Mouse (Mus musculus): ENCODE data around the gene Cadm3. TPM values are rescaled to one million over a fixed set of nuclear protein-coding genes. Genes with fewer than 3 reads are reported as not detected.
"Not testable (repeated sequence)": the region's sequence is repeated elsewhere in the genome, so short reads cannot be mapped to it uniquely, and the experiment has no call there.

Gene Cadm3
- polyA plus RNA-seq, 1 experiment from 2014 or later: 0.26 TPM

DNA sequence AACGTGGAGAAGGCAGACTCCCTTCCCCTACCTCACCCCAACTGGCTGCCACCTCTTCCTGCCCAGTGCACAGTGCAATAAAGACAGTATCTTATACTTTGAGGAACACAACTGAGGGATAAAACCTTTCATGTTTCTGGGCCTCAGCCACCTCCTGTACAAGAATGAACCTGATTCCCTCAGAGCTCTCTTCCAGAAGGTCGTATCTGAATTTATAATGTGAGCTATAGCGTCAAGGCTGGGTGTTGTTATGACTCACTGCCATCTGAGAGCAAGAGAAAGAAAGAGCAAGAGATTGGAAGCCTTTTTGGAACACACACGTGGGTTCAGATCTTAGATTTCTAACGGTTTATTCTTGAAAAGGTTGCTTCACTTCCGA, 45.3 kb downstream of the Cadm3 start:
- 52% methylated on average over 6 of the region's 6 CpGs for WGBS
- no peak overlapping the region for H3K9ac ChIP-seq (replicated peaks; ENCODE audit: low read depth)
- no peak for ATAC-seq
- H3K9me3 ChIP-seq (ENCODE audit: low read length): no peaks in the 10 kb centered on the region
- no peak overlapping the region for H3K27ac ChIP-seq (ENCODE audit: low read length)
- H3K36me3 ChIP-seq (ENCODE audit: insufficient read depth, low read length): no peaks in the 10 kb centered on the region
- no peaks in the 10 kb centered on the region for H3K27me3 ChIP-seq (replicated peaks; ENCODE audit: insufficient read depth, low read length)
- H3K4me1 ChIP-seq (ENCODE audit: insufficient read depth, low read depth, low read length): no peaks in the 10 kb centered on the region
- DNase-seq (ENCODE audit: low spot score): no peak
- H3K4me2 ChIP-seq (replicated peaks; ENCODE audit: low read depth, low read length): no peak overlapping the region
- no peak overlapping the region for H3K4me3 ChIP-seq (ENCODE audit: low read depth, low read length)
- no peak for TF ChIP-seq CTCF (IDR thresholded peaks at IDR 0.05)
- no peak for TF ChIP-seq EP300 (IDR thresholded peaks at IDR 0.05)

DNA sequence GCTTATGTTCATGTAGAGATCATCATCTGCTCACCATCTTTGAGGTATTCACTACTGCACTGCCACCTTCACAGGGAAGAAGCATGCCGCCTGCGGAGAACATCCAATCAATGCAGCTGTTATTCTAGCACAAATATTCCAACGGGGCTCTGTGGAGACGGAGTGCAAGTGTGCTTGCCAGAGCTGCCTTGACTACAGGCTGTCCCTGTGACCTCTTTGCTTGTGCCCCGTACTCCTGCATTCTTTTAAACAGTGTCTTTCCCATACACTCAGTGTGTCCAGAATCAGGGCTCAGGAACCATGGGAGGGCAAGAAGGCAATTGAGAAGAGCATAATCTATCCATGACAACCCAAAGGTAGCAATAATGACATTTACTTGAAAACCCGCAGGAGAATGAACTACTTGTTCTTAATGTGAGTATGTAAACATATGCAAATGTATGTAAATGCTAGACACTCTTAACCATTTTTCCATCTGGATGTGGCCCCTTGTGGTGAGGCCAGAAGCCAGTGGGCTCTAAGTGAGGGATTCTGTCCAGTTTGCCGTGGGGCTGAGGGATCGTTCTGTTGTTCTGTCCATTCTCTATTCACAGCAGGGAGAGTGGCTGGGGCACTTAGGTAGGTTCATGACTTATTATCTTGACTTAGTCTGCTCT, 45.8 kb downstream of the Cadm3 start:
- DNase-seq (ENCODE audit: low spot score): no peak
- ATAC-seq: no peak
- Histone ChIP-seq H3K27ac (ENCODE audit: low read length) (no peak overlapping the region), H3K9ac (replicated peaks; ENCODE audit: low read depth) (no peak overlapping the region), H3K27me3 (replicated peaks; ENCODE audit: insufficient read depth, low read length) (no peaks in the 10 kb centered on the region), H3K9me3 (ENCODE audit: low read length) (no peaks in the 10 kb centered on the region), H3K4me2 (replicated peaks; ENCODE audit: low read depth, low read length) (no peak overlapping the region), H3K4me3 (ENCODE audit: low read depth, low read length) (no peak overlapping the region), H3K4me1 (ENCODE audit: insufficient read depth, low read depth, low read length) (no peaks in the 10 kb centered on the region), H3K36me3 (ENCODE audit: insufficient read depth, low read length) (no peaks in the 10 kb centered on the region)
- 70% methylated on average over 8 of the region's 8 CpGs for WGBS
- TF ChIP-seq CTCF (IDR thresholded peaks at IDR 0.05) (no peak), EP300 (IDR thresholded peaks at IDR 0.05) (no peak)

GRCm38 (mm10) chr1:173317925-173318477, 49.5 kb downstream of the Cadm3 start:
- no peaks in the 10 kb centered on the region for H3K9me3 ChIP-seq (ENCODE audit: low read length)
- DNase-seq (ENCODE audit: low spot score) (no peak), ATAC-seq (no peak)
- no peak overlapping the region for H3K4me3 ChIP-seq (ENCODE audit: low read depth, low read length)
- H3K4me1 ChIP-seq (ENCODE audit: insufficient read depth, low read depth, low read length): no peaks in the 10 kb centered on the region
- no peaks in the 10 kb centered on the region for H3K36me3 ChIP-seq (ENCODE audit: insufficient read depth, low read length)
- TF ChIP-seq CTCF (IDR thresholded peaks at IDR 0.05): no peak
- TF ChIP-seq EP300 (IDR thresholded peaks at IDR 0.05): no peak
- 85% methylated on average over 2 of the region's 2 CpGs for WGBS
- no peak overlapping the region for H3K4me2 ChIP-seq (replicated peaks; ENCODE audit: low read depth, low read length)
- H3K27me3 ChIP-seq (replicated peaks; ENCODE audit: insufficient read depth, low read length): no peaks in the 10 kb centered on the region
- no peak overlapping the region for H3K9ac ChIP-seq (replicated peaks; ENCODE audit: low read depth)
- H3K27ac ChIP-seq (ENCODE audit: low read length): no peak overlapping the region

GRCm38 (mm10) chr1:173315725-173316124, 51.8 kb downstream of the Cadm3 start:
- no peaks in the 10 kb centered on the region for H3K9me3 ChIP-seq (ENCODE audit: low read length)
- H3K4me2 ChIP-seq (replicated peaks; ENCODE audit: low read depth, low read length): no peak overlapping the region
- no peak overlapping the region for H3K4me3 ChIP-seq (ENCODE audit: low read depth, low read length)
- H3K36me3 ChIP-seq (ENCODE audit: insufficient read depth, low read length): no peaks in the 10 kb centered on the region
- ATAC-seq (no peak), DNase-seq (ENCODE audit: low spot score) (no peak)
- no peak overlapping the region for H3K27ac ChIP-seq (ENCODE audit: low read length)
- 63% methylated on average over 3 of the region's 3 CpGs for WGBS
- no peaks in the 10 kb centered on the region for H3K27me3 ChIP-seq (replicated peaks; ENCODE audit: insufficient read depth, low read length)
- no peak for TF ChIP-seq CTCF (IDR thresholded peaks at IDR 0.05)
- no peak for TF ChIP-seq EP300 (IDR thresholded peaks at IDR 0.05)
- no peak overlapping the region for H3K9ac ChIP-seq (replicated peaks; ENCODE audit: low read depth)
- no peaks in the 10 kb centered on the region for H3K4me1 ChIP-seq (ENCODE audit: insufficient read depth, low read depth, low read length)

DNA sequence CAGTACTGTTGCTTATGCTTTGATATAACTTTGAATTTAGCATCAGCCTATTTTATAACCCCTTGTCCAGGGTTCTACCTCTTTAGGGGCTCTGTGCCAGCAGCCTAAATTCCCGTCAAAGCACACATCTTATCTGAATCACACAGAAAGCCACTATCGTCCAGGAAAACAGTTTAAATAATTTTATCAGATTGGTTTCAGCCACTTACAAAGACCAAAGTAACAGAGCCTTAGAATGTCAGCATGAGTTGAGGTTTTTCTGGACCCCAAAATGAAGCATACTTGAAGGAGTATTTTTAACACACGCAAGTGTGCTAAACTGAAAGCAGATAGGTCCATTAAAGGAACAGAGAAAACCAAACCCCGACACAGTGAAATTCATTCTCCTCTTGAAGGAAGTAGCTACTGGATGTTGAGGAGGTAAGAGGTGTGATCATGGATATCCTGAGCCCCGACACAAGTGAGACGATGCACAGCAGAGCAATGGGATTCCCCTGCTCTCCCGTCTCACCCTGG, 53.9 kb downstream of the Cadm3 start:
- H3K9ac ChIP-seq (replicated peaks; ENCODE audit: low read depth); H3K36me3 ChIP-seq (ENCODE audit: insufficient read depth, low read length); H3K4me3 ChIP-seq (ENCODE audit: low read depth, low read length); ATAC-seq; DNase-seq (ENCODE audit: low spot score); H3K4me2 ChIP-seq (replicated peaks; ENCODE audit: low read depth, low read length); H3K27ac ChIP-seq (ENCODE audit: low read length); H3K9me3 ChIP-seq (ENCODE audit: low read length); H3K4me1 ChIP-seq (ENCODE audit: insufficient read depth, low read depth, low read length); H3K27me3 ChIP-seq (replicated peaks; ENCODE audit: insufficient read depth, low read length): not testable (repeated sequence)
- 47% methylated on average over 7 of the region's 7 CpGs for WGBS

DNA sequence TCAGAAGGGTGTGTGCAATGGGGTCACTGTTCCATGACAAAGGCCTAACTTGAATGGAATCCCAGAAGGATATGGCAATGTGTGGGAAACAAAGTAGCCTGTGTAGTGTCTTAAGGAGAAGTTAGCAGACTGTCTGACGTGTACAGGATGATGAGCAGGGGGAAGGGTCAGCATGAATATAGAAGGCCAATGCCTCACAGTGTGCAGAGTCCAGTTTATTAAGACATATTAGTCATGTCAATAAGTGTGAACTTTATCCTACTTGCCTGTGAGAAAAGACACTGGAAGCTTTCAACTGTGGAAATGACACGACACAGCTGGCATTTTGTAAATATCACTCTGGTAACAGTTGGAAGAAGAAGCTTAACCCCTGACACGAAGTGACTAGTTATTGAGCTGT, 64.7 kb downstream of the Cadm3 start:
- not testable (repeated sequence) for H3K4me3 ChIP-seq (ENCODE audit: low read depth, low read length); H3K9ac ChIP-seq (replicated peaks; ENCODE audit: low read depth); H3K27ac ChIP-seq (ENCODE audit: low read length); H3K36me3 ChIP-seq (ENCODE audit: insufficient read depth, low read length); DNase-seq (ENCODE audit: low spot score); H3K27me3 ChIP-seq (replicated peaks; ENCODE audit: insufficient read depth, low read length); ATAC-seq; H3K4me1 ChIP-seq (ENCODE audit: insufficient read depth, low read depth, low read length); H3K4me2 ChIP-seq (replicated peaks; ENCODE audit: low read depth, low read length); H3K9me3 ChIP-seq (ENCODE audit: low read length)
- WGBS: 25% methylated on average over 3 of the region's 3 CpGs

Other genes starting within 250 kb of the Cadm3 start
- gene Olfr1408, start 230.3 kb downstream of the Cadm3 start, polyA plus RNA-seq (2015; fragmentation: Nextera tagmentation; extraction: Ambion mirVana): not detected in 2 replicates
- not detected in 2 replicates for gene Olfr1406, start 177.1 kb downstream of the Cadm3 start, polyA plus RNA-seq (2015; fragmentation: Nextera tagmentation; extraction: Ambion mirVana)
- not detected in 2 replicates for gene Olfr218, start 169.9 kb downstream of the Cadm3 start, polyA plus RNA-seq (2015; fragmentation: Nextera tagmentation; extraction: Ambion mirVana)
- not detected in 2 replicates for gene Olfr1404, start 155.3 kb downstream of the Cadm3 start, polyA plus RNA-seq (2015; fragmentation: Nextera tagmentation; extraction: Ambion mirVana)
- 0.31 and 0.32 TPM in 2 replicates for gene Fcer1a, start 140.5 kb downstream of the Cadm3 start, polyA plus RNA-seq (2015; fragmentation: Nextera tagmentation; extraction: Ambion mirVana)
- gene Olfr418, start 101.7 kb downstream of the Cadm3 start, polyA plus RNA-seq (2015; fragmentation: Nextera tagmentation; extraction: Ambion mirVana): not detected in 2 replicates
- not detected in 2 replicates for gene Mptx2, start 89.9 kb downstream of the Cadm3 start, polyA plus RNA-seq (2015; fragmentation: Nextera tagmentation; extraction: Ambion mirVana)
- gene Ackr1, start 33.9 kb downstream of the Cadm3 start, polyA plus RNA-seq (2015; fragmentation: Nextera tagmentation; extraction: Ambion mirVana): 0.36 and 0.70 TPM in 2 replicates
- gene Aim2, start 16.8 kb downstream of the Cadm3 start, polyA plus RNA-seq (2015; fragmentation: Nextera tagmentation; extraction: Ambion mirVana): 2.1 and 3.4 TPM in 2 replicates
- 0.16 and 0.20 TPM in 2 replicates for gene Ifi206, start 123.3 kb upstream of the Cadm3 start, polyA plus RNA-seq (2015; fragmentation: Nextera tagmentation; extraction: Ambion mirVana)
- gene Ifi214, start 168.3 kb upstream of the Cadm3 start, polyA plus RNA-seq (2015; fragmentation: Nextera tagmentation; extraction: Ambion mirVana): not detected in 2 replicates
- 0.98 and 2.0 TPM in 2 replicates for gene Ifi213, start 231.6 kb upstream of the Cadm3 start, polyA plus RNA-seq (2015; fragmentation: Nextera tagmentation; extraction: Ambion mirVana)

Data from lung, postnatal 0 days (tissue).